Mouse (Mus musculus) embryonic facial prominence, embryonic 10.5 days (tissue): ENCODE data around the gene Gm17469. TPM values are rescaled to one million over a fixed set of nuclear protein-coding genes. Genes with fewer than 3 reads are reported as not detected.
"Not testable (repeated sequence)": the region's sequence is repeated elsewhere in the genome, so short reads cannot be mapped to it uniquely, and the experiment has no call there.

Experiments
- DNase-seq: peaks from one replicate; pipeline ENCODE4 v3.0.0-alpha.2; 2017; ENCODE audit warnings: low spot score
- H3K27ac ChIP-seq: fragments of 300-500 bp; sonication (generic); replicated peaks from 2 replicates; pipeline ENCODE4 v1.5.1; 2016; ENCODE audit warnings: mild to moderate bottlenecking
- H3K27me3 ChIP-seq: fragments of 300-500 bp; sonication (generic); replicated peaks from 2 replicates; pipeline ENCODE4 v1.6.1; 2016; ENCODE audit warnings: low read depth, mild to moderate bottlenecking; ENCODE audit not compliant: poor library complexity, severe bottlenecking
- H3K36me3 ChIP-seq: fragments of 300-500 bp; sonication (generic); replicated peaks from 2 replicates; pipeline ENCODE4 v1.6.1; 2016; ENCODE audit warnings: mild to moderate bottlenecking, moderate library complexity
- H3K4me1 ChIP-seq: fragments of 300-500 bp; sonication (generic); 2 replicates; pipeline ENCODE4 v1.6.1; 2016
- H3K4me3 ChIP-seq: fragments of 300-500 bp; sonication (generic); 2 replicates; pipeline ENCODE4 v1.5.1; 2016; ENCODE audit warnings: mild to moderate bottlenecking, moderate library complexity
- H3K9me3 ChIP-seq: fragments of 300-500 bp; sonication (generic); 2 replicates; pipeline ENCODE4 v1.6.1; 2016; ENCODE audit warnings: mild to moderate bottlenecking
- WGBS: fragments of 180-500 bp; shearing (Covaris S2); methylation state at CpG from one replicate; pipeline ENCODE4 v1.1.7; 2016; 5-methylcytosine and 5-hydroxymethylcytosine counted together
- polyA plus RNA-seq: library from polyadenylated mRNA; unstranded; fragments of >200 nt; fragmentation: Nextera tagmentation; extraction: Ambion mirVana; gene quantifications from 2 replicates; pipeline ENCODE4 v1.2.1, GENCODE M21; 2016

The Gm17469 gene
- polyA plus RNA-seq: not detected in 2 replicates

GRCm38 (mm10) chrX:124629593-124629992 is at the start of gene Gm17469:
TSS of gene Gm17469 (plus strand) at chrX:124629893.
- not testable (repeated sequence) for DNase-seq, H3K27ac ChIP-seq, H3K27me3 ChIP-seq, H3K36me3 ChIP-seq, H3K4me3 ChIP-seq, H3K4me1 ChIP-seq, H3K9me3 ChIP-seq
- WGBS: no CpG with 5 or more reads among the region's 4 CpGs

Other genes with a start within 250 kb of the Gm17469 start
- gene Gm17584, start 129.3 kb upstream of the Gm17469 start, polyA plus RNA-seq: not detected in 2 replicates